Mouse (Mus musculus) heart, postnatal 0 days (tissue): Measurements from ENCODE around the gene Rptor. TPM values are rescaled to one million over a fixed set of nuclear protein-coding genes. Genes with fewer than 3 reads are reported as not detected.
"Not testable (repeated sequence)": the region's sequence is repeated elsewhere in the genome, so short reads cannot be mapped to it uniquely, and the experiment has no call there.

ENCODE experiments used
- ATAC-seq: fragments of 200-750 bp; cut with Nextera tagmentation; 2 replicates; pipeline ENCODE4 v1.8.0; 2017; ENCODE audit warnings: low read depth, moderate number of reproducible peaks, moderate library complexity; ENCODE audit not compliant: insufficient read depth
- DNase-seq: peaks from one replicate; pipeline ENCODE4 v3.0.0-alpha.2; 2016; ENCODE audit warnings: low spot score
- H3K27ac ChIP-seq: fragments of 300-500 bp; sonication (generic); 2 replicates; pipeline ENCODE4 v1.5.1; 2014; ENCODE audit warnings: low read depth, mild to moderate bottlenecking
- H3K27me3 ChIP-seq: fragments of 300-500 bp; sonication (generic); 2 replicates; pipeline ENCODE4 v1.6.1; 2014; ENCODE audit warnings: low read length, mixed read lengths; ENCODE audit not compliant: control insufficient read depth, insufficient read depth
- H3K36me3 ChIP-seq: fragments of 300-500 bp; sonication (generic); replicated peaks from 2 replicates; pipeline ENCODE4 v1.6.1; 2014; ENCODE audit warnings: low read length, mixed read lengths; ENCODE audit not compliant: control insufficient read depth, insufficient read depth
- H3K4me1 ChIP-seq: fragments of 300-500 bp; sonication (generic); 2 replicates; pipeline ENCODE4 v1.6.1; 2014; ENCODE audit warnings: antibody characterized with exemption; ENCODE audit not compliant: control insufficient read depth, insufficient read depth
- H3K4me2 ChIP-seq: fragments of 300-500 bp; sonication (generic); 2 replicates; pipeline ENCODE4 v1.6.1; 2014; ENCODE audit warnings: low read depth, mild to moderate bottlenecking, low read length, moderate library complexity
- H3K4me3 ChIP-seq: fragments of 300-500 bp; sonication (generic); 2 replicates; pipeline ENCODE4 v1.5.1; 2014; ENCODE audit warnings: low read depth, low read length
- H3K9ac ChIP-seq: fragments of 300-500 bp; sonication (generic); replicated peaks from 2 replicates; pipeline ENCODE4 v1.6.1; 2014; ENCODE audit warnings: low read depth, low read length, mixed read lengths
- H3K9me3 ChIP-seq: fragments of 300-500 bp; sonication (generic); replicated peaks from 2 replicates; pipeline ENCODE4 v1.6.1; 2016; ENCODE audit warnings: low read length; ENCODE audit not compliant: control insufficient read depth
- CTCF ChIP-seq: IDR thresholded peaks from 2 replicates; pipeline ENCODE4 v1.5.1; 2016; ENCODE audit warnings: antibody characterized with exemption, control low read depth, low read depth
- EP300 ChIP-seq: IDR thresholded peaks from 2 replicates; pipeline ENCODE4 v1.6.1; 2016; ENCODE audit warnings: antibody characterized with exemption, low read depth
- WGBS: fragments of 180-500 bp; shearing (Covaris S2); extraction: QIAGEN DNeasy Blood & Tissue Kit; methylation state at CpG from one replicate; pipeline ENCODE4 v1.1.7; 2014; 5-methylcytosine and 5-hydroxymethylcytosine counted together
- polyA plus RNA-seq: library from polyadenylated mRNA; unstranded; fragments of >200 nt; fragmentation: Nextera tagmentation; extraction: Ambion mirVana; gene quantifications from 2 replicates; pipeline ENCODE4 v1.2.1, GENCODE M21; 2015
- total RNA-seq: library from RNA; depleted of rRNA; stranded (reverse); fragments of >200 nt; gene quantifications from 2 replicates; pipeline ENCODE4 v1.2.3, GENCODE M21; 2014; ENCODE audit warnings: low replicate concordance

Gene Rptor
- total and polyA plus RNA-seq, 2 experiments from 2014 or later: 4.8 to 39.8 TPM

DNA sequence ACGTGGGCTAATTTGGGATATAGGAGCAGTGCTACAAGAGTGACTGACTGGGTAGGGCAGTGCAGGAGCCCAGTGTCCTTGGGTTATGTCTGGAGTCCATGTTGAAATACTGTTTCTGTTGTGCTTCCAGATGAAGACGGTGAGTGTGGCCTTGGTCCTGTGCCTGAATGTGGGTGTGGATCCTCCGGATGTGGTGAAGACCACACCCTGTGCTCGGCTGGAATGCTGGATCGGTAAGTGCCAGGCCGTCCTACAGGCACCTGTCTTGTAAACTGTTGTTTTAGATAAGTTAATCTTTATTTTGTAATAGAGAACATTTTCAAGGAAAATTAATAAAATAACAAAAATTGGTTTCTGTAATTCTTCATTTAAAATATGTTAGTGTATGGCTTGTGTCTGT, 54.8 kb downstream of the Rptor start:
- ATAC-seq (no peak), DNase-seq (no peak)
- Histone ChIP-seq H3K9ac (no peak overlapping the region), H3K4me1 (0 out of 2 replicates have a peak, but pooled peaks cover 2% of the 10 kb centered on the region), H3K9me3 (no peaks in the 10 kb centered on the region), H3K27ac (no peak overlapping the region), H3K27me3 (no peaks in the 10 kb centered on the region), H3K4me2 (no peak overlapping the region), H3K36me3 (no peaks in the 10 kb centered on the region), H3K4me3 (no peak overlapping the region)
- 72% methylated on average over 6 of the region's 6 CpGs for whole genome bisulfite sequencing
- TF ChIP-seq EP300: no peak

- TF ChIP-seq EP300 (no peak), CTCF (no peak)
- 92% methylated on average over 3 of the region's 3 CpGs for WGBS
- no peak overlapping the region for H3K27ac ChIP-seq
- H3K4me2 ChIP-seq: no peak overlapping the region
- H3K27me3 ChIP-seq: no peaks in the 10 kb centered on the region
- ATAC-seq (no peak), DNase-seq (no peak)
- no peak overlapping the region for H3K4me3 ChIP-seq
- no peaks in the 10 kb centered on the region for H3K9me3 ChIP-seq
- H3K36me3 ChIP-seq: no peaks in the 10 kb centered on the region
- no peak overlapping the region for H3K9ac ChIP-seq
- H3K4me1 ChIP-seq: 0 out of 2 replicates have a peak, but pooled peaks cover 10% of the 10 kb centered on the region
These were observed 56.6 kb downstream of the Rptor start for GRCm38 (mm10) chr11:119659296-119659695.

DNA sequence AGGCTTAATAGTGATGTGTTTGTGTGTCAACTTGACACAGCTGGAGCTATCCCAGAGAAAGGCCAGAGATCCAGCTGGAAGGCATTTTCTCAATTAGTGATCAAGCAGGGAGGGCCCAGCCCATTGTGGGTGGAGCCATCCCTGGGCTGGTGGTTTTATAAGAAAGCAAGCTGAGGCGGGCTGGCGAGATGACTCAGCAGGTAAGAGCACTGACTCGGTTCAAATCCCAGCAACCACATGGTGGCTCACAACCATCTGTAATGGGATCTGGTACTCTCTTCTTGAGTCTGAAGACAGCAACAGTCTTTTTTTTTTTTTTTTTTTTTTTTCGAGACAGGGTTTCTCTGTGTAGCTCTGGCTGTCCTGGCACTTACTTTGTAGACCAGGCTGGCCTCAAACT, 58.8 kb downstream of the Rptor start:
- not testable (repeated sequence) for ATAC-seq, DNase-seq, H3K9ac ChIP-seq, H3K36me3 ChIP-seq, H3K4me2 ChIP-seq, H3K9me3 ChIP-seq, H3K27ac ChIP-seq, H3K27me3 ChIP-seq, H3K4me3 ChIP-seq
- H3K4me1 ChIP-seq: peaks cover 16% of the 10 kb centered on the region
- WGBS: 69% methylated on average over 3 of the region's 4 CpGs

DNA sequence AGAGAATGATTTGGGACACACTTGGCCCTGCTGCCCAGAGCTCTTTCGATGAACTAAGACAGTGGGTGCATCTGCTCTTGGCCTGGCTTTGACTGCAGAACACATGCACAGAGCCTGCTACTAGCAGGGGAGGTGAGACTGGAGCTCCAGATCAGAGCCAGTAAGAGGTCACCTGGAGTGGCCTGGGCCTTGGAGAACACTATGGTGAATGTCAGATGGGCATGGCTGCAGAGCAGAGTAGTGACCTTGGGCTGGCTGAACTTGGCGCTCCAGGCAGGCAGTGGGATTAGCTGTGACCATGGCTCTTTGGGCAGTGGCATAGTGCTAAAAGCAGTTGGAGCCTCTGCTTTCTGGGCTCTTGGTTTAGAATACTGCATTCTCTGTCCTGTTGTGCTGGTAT, 61.2 kb downstream of the Rptor start:
- WGBS: 74% methylated on average over 2 of the region's 2 CpGs
- Histone ChIP-seq H3K4me2 (no peak overlapping the region), H3K9ac (no peak overlapping the region), H3K36me3 (no peaks in the 10 kb centered on the region), H3K9me3 (no peaks in the 10 kb centered on the region), H3K4me1 (peaks cover 21% of the 10 kb centered on the region), H3K4me3 (no peak overlapping the region), H3K27me3 (no peaks in the 10 kb centered on the region), H3K27ac (peak overlapping the region; percentile 18)
- DNase-seq (peak; percentile 32), ATAC-seq (peak; percentile 63)
- no peak for TF ChIP-seq EP300
- TF ChIP-seq CTCF: no peak

GRCm38 (mm10) chr11:119664678-119665307, 62.1 kb downstream of the Rptor start:
- Histone ChIP-seq H3K27me3 (no peaks in the 10 kb centered on the region), H3K36me3 (no peaks in the 10 kb centered on the region), H3K4me1 (peaks cover 21% of the 10 kb centered on the region), H3K4me2 (no peak overlapping the region), H3K9ac (no peak overlapping the region), H3K4me3 (no peak overlapping the region), H3K9me3 (no peaks in the 10 kb centered on the region), H3K27ac (peak overlapping the region; percentile 18; the same call in 1 of the 2 replicates)
- ATAC-seq (no peak), DNase-seq (no peak)
- WGBS: 88% methylated on average over 10 of the region's 10 CpGs
- TF ChIP-seq EP300: no peak

DNA sequence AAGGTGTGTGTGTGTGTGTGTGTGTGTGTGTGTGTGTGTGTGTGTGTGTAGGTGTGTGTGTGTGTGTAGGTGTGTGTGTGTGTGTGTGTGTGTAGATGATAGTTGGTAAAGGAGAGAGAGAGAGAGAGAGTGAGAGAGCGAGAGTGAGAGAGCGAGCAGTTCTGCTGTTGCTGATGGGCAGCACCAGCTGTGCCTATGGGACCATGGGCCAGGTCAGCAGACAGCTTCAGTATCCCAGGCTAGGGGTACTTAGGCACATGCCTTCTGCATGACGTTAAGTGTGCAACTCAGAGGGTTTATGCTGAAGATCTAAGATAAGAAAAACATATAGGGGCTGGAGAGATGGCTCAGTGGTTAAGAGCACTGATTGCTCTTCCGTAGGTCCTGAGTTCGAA, 62.6 kb downstream of the Rptor start:
- TF ChIP-seq CTCF: no peak
- TF ChIP-seq EP300: no peak
- DNase-seq (no peak), ATAC-seq (no peak)
- Histone ChIP-seq H3K9me3 (no peaks in the 10 kb centered on the region), H3K4me2 (no peak overlapping the region), H3K27me3 (no peaks in the 10 kb centered on the region), H3K9ac (no peak overlapping the region), H3K4me1 (peaks cover 21% of the 10 kb centered on the region), H3K36me3 (no peaks in the 10 kb centered on the region), H3K27ac (no peak overlapping the region), H3K4me3 (no peak overlapping the region)
- 81% methylated on average over 5 of the region's 5 CpGs for WGBS
